Mouse (Mus musculus): ENCODE measurements around the gene Klk11. TPM values are rescaled to one million over a fixed set of nuclear protein-coding genes. Genes with fewer than 3 reads are reported as not detected.

Klk11 gene
- polyA plus RNA-seq, 1 experiment from 2014 or later, result 20.2 TPM

Other genes with a start within 250 kb of the Klk11 start
- gene Cd33, start 230.2 kb upstream of the Klk11 start, polyA plus RNA-seq (2015; fragmentation: Nextera tagmentation; extraction: Ambion mirVana), result 1.4 and 2.2 TPM in 2 replicates
- 3.6 and 4.3 TPM in 2 replicates for gene Zfp658, start 212.3 kb upstream of the Klk11 start, polyA plus RNA-seq (2015; fragmentation: Nextera tagmentation; extraction: Ambion mirVana)
- gene Zfp719, start 195.0 kb upstream of the Klk11 start, polyA plus RNA-seq (2015; fragmentation: Nextera tagmentation; extraction: Ambion mirVana), result 14.2 and 14.5 TPM in 2 replicates
- 0.19 TPM in 1 of 2 replicates, not detected in the other for gene Zfp819, start 167.4 kb upstream of the Klk11 start, polyA plus RNA-seq (2015; fragmentation: Nextera tagmentation; extraction: Ambion mirVana)
- gene Ceacam18, start 139.9 kb upstream of the Klk11 start, polyA plus RNA-seq (2015; fragmentation: Nextera tagmentation; extraction: Ambion mirVana), result not detected in 2 replicates
- gene Siglece, start 114.4 kb upstream of the Klk11 start, polyA plus RNA-seq (2015; fragmentation: Nextera tagmentation; extraction: Ambion mirVana), result 1.2 TPM in 2 replicates
- gene Ctu1, start 102.6 kb upstream of the Klk11 start, polyA plus RNA-seq (2015; fragmentation: Nextera tagmentation; extraction: Ambion mirVana), result 16.4 and 17.9 TPM in 2 replicates
- gene Klk14, start 84.2 kb upstream of the Klk11 start, polyA plus RNA-seq (2015; fragmentation: Nextera tagmentation; extraction: Ambion mirVana), result not detected in 2 replicates
- gene Klk13, start 62.0 kb upstream of the Klk11 start, polyA plus RNA-seq (2015; fragmentation: Nextera tagmentation; extraction: Ambion mirVana), result 12.5 and 16.1 TPM in 2 replicates
- 0.22 and 0.32 TPM in 2 replicates for gene Klk12, start 5.7 kb upstream of the Klk11 start, polyA plus RNA-seq (2015; fragmentation: Nextera tagmentation; extraction: Ambion mirVana)
- gene Klk10, start 6.4 kb downstream of the Klk11 start, polyA plus RNA-seq (2015; fragmentation: Nextera tagmentation; extraction: Ambion mirVana), result 38.4 and 45.0 TPM in 2 replicates
- gene Klk9, start 17.3 kb downstream of the Klk11 start, polyA plus RNA-seq (2015; fragmentation: Nextera tagmentation; extraction: Ambion mirVana), result 1.5 TPM in 2 replicates
- 60.6 and 64.4 TPM in 2 replicates for gene Klk8, start 23.0 kb downstream of the Klk11 start, polyA plus RNA-seq (2015; fragmentation: Nextera tagmentation; extraction: Ambion mirVana)
- 6.7 and 13.4 TPM in 2 replicates for gene Klk7, start 36.7 kb downstream of the Klk11 start, polyA plus RNA-seq (2015; fragmentation: Nextera tagmentation; extraction: Ambion mirVana)
- gene Klk6, start 49.9 kb downstream of the Klk11 start, polyA plus RNA-seq (2015; fragmentation: Nextera tagmentation; extraction: Ambion mirVana), result 0.13 and 0.25 TPM in 2 replicates
- gene Klk5, start 67.4 kb downstream of the Klk11 start, polyA plus RNA-seq (2015; fragmentation: Nextera tagmentation; extraction: Ambion mirVana), result 18.1 and 25.3 TPM in 2 replicates
- gene Klk4, start 106.6 kb downstream of the Klk11 start, polyA plus RNA-seq (2015; fragmentation: Nextera tagmentation; extraction: Ambion mirVana), result 0.14 TPM in 1 of 2 replicates, not detected in the other
- gene Klk15, start 159.1 kb downstream of the Klk11 start, polyA plus RNA-seq (2015; fragmentation: Nextera tagmentation; extraction: Ambion mirVana), result not detected in 2 replicates
- not detected in 2 replicates for gene Klk1b8, start 176.1 kb downstream of the Klk11 start, polyA plus RNA-seq (2015; fragmentation: Nextera tagmentation; extraction: Ambion mirVana)
- gene Klk1b1, start 192.1 kb downstream of the Klk11 start, polyA plus RNA-seq (2015; fragmentation: Nextera tagmentation; extraction: Ambion mirVana), result not detected in 2 replicates
- not detected in 2 replicates for gene Klk1b9, start 201.5 kb downstream of the Klk11 start, polyA plus RNA-seq (2015; fragmentation: Nextera tagmentation; extraction: Ambion mirVana)
- not detected in 2 replicates for gene Klk1b11, start 221.3 kb downstream of the Klk11 start, polyA plus RNA-seq (2015; fragmentation: Nextera tagmentation; extraction: Ambion mirVana)
- 0.31 and 3.5 TPM in 2 replicates for gene Klk1b26, start 237.6 kb downstream of the Klk11 start, polyA plus RNA-seq (2015; fragmentation: Nextera tagmentation; extraction: Ambion mirVana)

Measured in limb, embryonic 15.5 days (tissue).